Mouse (Mus musculus): ENCODE data around the gene Ccdc92. TPM values are rescaled to one million over a fixed set of nuclear protein-coding genes. Genes with fewer than 3 reads are reported as not detected.
A peak's percentile ranks its signal among the peaks of the same experiment; 100 is the strongest.

Gene Ccdc92
- polyA plus RNA-seq, 1 experiment, result 6.9 TPM

GRCm38 (mm10) chr5:124899945-124900631 is 37.9 kb upstream of the Ccdc92 start:
- Histone ChIP-seq H3K27ac (ENCODE audit: insufficient read depth, low read depth, low read length) (no peak overlapping the region), H3K4me1 (ENCODE audit: control insufficient read depth, insufficient read depth, low read length) (no peaks in the 10 kb centered on the region), H3K36me3 (ENCODE audit: control insufficient read depth, insufficient read depth, low read length) (no peaks in the 10 kb centered on the region), H3K4me3 (ENCODE audit: insufficient read depth, low read depth, low read length) (peak overlapping the region; percentile 25; the same call in 1 of the 2 replicates), H3K27me3 (replicated peaks; ENCODE audit: control insufficient read depth, insufficient read depth, low read length) (no peaks in the 10 kb centered on the region)
- WGBS, result 16% methylated on average over 20 of the region's 20 CpGs
- DNase-seq, result peak; percentile 83
- TF ChIP-seq POLR2A (IDR thresholded peaks at IDR 0.05; ENCODE audit: low read depth, low read length), result no peak
- peak; percentile 99 for TF ChIP-seq CTCF (conservative IDR thresholded peaks at IDR 0.05; ENCODE audit: insufficient read depth, insufficient read length, low read depth, low read length)

- no peak overlapping the region for H3K4me3 ChIP-seq (ENCODE audit: insufficient read depth, low read depth, low read length)
- H3K4me1 ChIP-seq (ENCODE audit: control insufficient read depth, insufficient read depth, low read length), result no peaks in the 10 kb centered on the region
- H3K36me3 ChIP-seq (ENCODE audit: control insufficient read depth, insufficient read depth, low read length), result no peaks in the 10 kb centered on the region
- WGBS, result 56% methylated on average over 7 of the region's 8 CpGs
- TF ChIP-seq POLR2A (IDR thresholded peaks at IDR 0.05; ENCODE audit: low read depth, low read length), result no peak
- no peak for TF ChIP-seq CTCF (conservative IDR thresholded peaks at IDR 0.05; ENCODE audit: insufficient read depth, insufficient read length, low read depth, low read length)
- no peak overlapping the region for H3K27ac ChIP-seq (ENCODE audit: insufficient read depth, low read depth, low read length)
- no peaks in the 10 kb centered on the region for H3K27me3 ChIP-seq (replicated peaks; ENCODE audit: control insufficient read depth, insufficient read depth, low read length)
- no peak for DNase-seq
These were observed 33.9 kb upstream of the Ccdc92 start for GRCm38 (mm10) chr5:124896135-124896534.

- TF ChIP-seq CTCF (conservative IDR thresholded peaks at IDR 0.05; ENCODE audit: insufficient read depth, insufficient read length, low read depth, low read length) (no peak), POLR2A (IDR thresholded peaks at IDR 0.05; ENCODE audit: low read depth, low read length) (no peak)
These were observed 29.7 kb upstream of the Ccdc92 start for GRCm38 (mm10) chr5:124891921-124892370.

GRCm38 (mm10) chr5:124888661-124889060 is 26.4 kb upstream of the Ccdc92 start:
- TF ChIP-seq CTCF (conservative IDR thresholded peaks at IDR 0.05; ENCODE audit: insufficient read depth, insufficient read length, low read depth, low read length), result no peak
- TF ChIP-seq POLR2A (IDR thresholded peaks at IDR 0.05; ENCODE audit: low read depth, low read length), result no peak
- H3K27ac ChIP-seq (ENCODE audit: insufficient read depth, low read depth, low read length), result no peak overlapping the region
- no peak for DNase-seq
- no peaks in the 10 kb centered on the region for H3K36me3 ChIP-seq (ENCODE audit: control insufficient read depth, insufficient read depth, low read length)
- no peaks in the 10 kb centered on the region for H3K27me3 ChIP-seq (replicated peaks; ENCODE audit: control insufficient read depth, insufficient read depth, low read length)
- WGBS, result 97% methylated on average over 8 of the region's 8 CpGs
- H3K4me3 ChIP-seq (ENCODE audit: insufficient read depth, low read depth, low read length), result no peak overlapping the region
- H3K4me1 ChIP-seq (ENCODE audit: control insufficient read depth, insufficient read depth, low read length), result no peaks in the 10 kb centered on the region

More at GRCm38 (mm10) chr5:124891921-124892370, 29.7 kb upstream of the Ccdc92 start:
- Histone ChIP-seq H3K36me3 (ENCODE audit: control insufficient read depth, insufficient read depth, low read length) (no peaks in the 10 kb centered on the region), H3K4me3 (ENCODE audit: insufficient read depth, low read depth, low read length) (no peak overlapping the region), H3K27ac (ENCODE audit: insufficient read depth, low read depth, low read length) (no peak overlapping the region), H3K27me3 (replicated peaks; ENCODE audit: control insufficient read depth, insufficient read depth, low read length) (no peaks in the 10 kb centered on the region), H3K4me1 (ENCODE audit: control insufficient read depth, insufficient read depth, low read length) (no peaks in the 10 kb centered on the region)
- 53% methylated on average over 3 of the region's 3 CpGs for WGBS
- peak; percentile 30 for DNase-seq

GRCm38 (mm10) chr5:124883877-124884276 is 21.7 kb upstream of the Ccdc92 start:
- Histone ChIP-seq H3K4me3 (ENCODE audit: insufficient read depth, low read depth, low read length) (no peak overlapping the region), H3K27me3 (replicated peaks; ENCODE audit: control insufficient read depth, insufficient read depth, low read length) (no peaks in the 10 kb centered on the region), H3K4me1 (ENCODE audit: control insufficient read depth, insufficient read depth, low read length) (no peaks in the 10 kb centered on the region), H3K27ac (ENCODE audit: insufficient read depth, low read depth, low read length) (no peak overlapping the region), H3K36me3 (ENCODE audit: control insufficient read depth, insufficient read depth, low read length) (no peaks in the 10 kb centered on the region)
- DNase-seq, result no peak
- WGBS, result 88% methylated on average over 6 of the region's 6 CpGs
- no peak for TF ChIP-seq CTCF (conservative IDR thresholded peaks at IDR 0.05; ENCODE audit: insufficient read depth, insufficient read length, low read depth, low read length)
- no peak for TF ChIP-seq POLR2A (IDR thresholded peaks at IDR 0.05; ENCODE audit: low read depth, low read length)

- TF ChIP-seq CTCF (conservative IDR thresholded peaks at IDR 0.05; ENCODE audit: insufficient read depth, insufficient read length, low read depth, low read length), result no peak
- TF ChIP-seq POLR2A (IDR thresholded peaks at IDR 0.05; ENCODE audit: low read depth, low read length), result no peak
- 82% methylated on average over 6 of the region's 6 CpGs for WGBS
- H3K36me3 ChIP-seq (ENCODE audit: control insufficient read depth, insufficient read depth, low read length), result no peaks in the 10 kb centered on the region; the same call in 1 of the 2 replicates
- no peak overlapping the region for H3K27ac ChIP-seq (ENCODE audit: insufficient read depth, low read depth, low read length)
- DNase-seq, result no peak
- H3K27me3 ChIP-seq (replicated peaks; ENCODE audit: control insufficient read depth, insufficient read depth, low read length), result no peaks in the 10 kb centered on the region
- H3K4me1 ChIP-seq (ENCODE audit: control insufficient read depth, insufficient read depth, low read length), result no peaks in the 10 kb centered on the region
- no peak overlapping the region for H3K4me3 ChIP-seq (ENCODE audit: insufficient read depth, low read depth, low read length)
These were observed 17.6 kb upstream of the Ccdc92 start for GRCm38 (mm10) chr5:124879801-124880200.

GRCm38 (mm10) chr5:124879251-124879650 is 17.0 kb upstream of the Ccdc92 start:
- Histone ChIP-seq H3K4me1 (ENCODE audit: control insufficient read depth, insufficient read depth, low read length) (no peaks in the 10 kb centered on the region), H3K36me3 (ENCODE audit: control insufficient read depth, insufficient read depth, low read length) (no peaks in the 10 kb centered on the region; the same call in 1 of the 2 replicates), H3K27me3 (replicated peaks; ENCODE audit: control insufficient read depth, insufficient read depth, low read length) (no peaks in the 10 kb centered on the region), H3K27ac (ENCODE audit: insufficient read depth, low read depth, low read length) (no peak overlapping the region), H3K4me3 (ENCODE audit: insufficient read depth, low read depth, low read length) (no peak overlapping the region)
- no peak for TF ChIP-seq POLR2A (IDR thresholded peaks at IDR 0.05; ENCODE audit: low read depth, low read length)
- no peak for TF ChIP-seq CTCF (conservative IDR thresholded peaks at IDR 0.05; ENCODE audit: insufficient read depth, insufficient read length, low read depth, low read length)
- DNase-seq, result no peak
- 85% methylated on average over 4 of the region's 4 CpGs for WGBS
